Mouse (Mus musculus) G1E (cell line): Measurements from ENCODE around the gene Tinagl1.

Experiments used
- CTCF ChIP-seq: IDR thresholded peaks from 2 replicates; pipeline ENCODE4 v1.5.1; 2012; ENCODE audit warnings: low read depth, low read length, inconsistent platforms, mixed read lengths
- GATA1 ChIP-seq: IDR thresholded peaks from 2 replicates; pipeline ENCODE4 v1.6.1; 2012; ENCODE audit warnings: borderline replicate concordance, low read length, inconsistent platforms, mixed read lengths
- GATA2 ChIP-seq: IDR thresholded peaks from 2 replicates; pipeline ENCODE4 v1.6.1; 2012; ENCODE audit warnings: low read depth, low read length, inconsistent platforms, borderline replicate concordance
- POLR2AphosphoS5 ChIP-seq: IDR thresholded peaks from 2 replicates; pipeline ENCODE4 v1.6.1; 2012; ENCODE audit warnings: low read depth, low read length, inconsistent platforms; ENCODE audit not compliant: insufficient replicate concordance
- TAL1 ChIP-seq: conservative IDR thresholded peaks from 2 replicates; pipeline ENCODE4 v1.6.1; 2012; ENCODE audit warnings: low read depth, low read length, inconsistent platforms, mixed read lengths

DNA sequence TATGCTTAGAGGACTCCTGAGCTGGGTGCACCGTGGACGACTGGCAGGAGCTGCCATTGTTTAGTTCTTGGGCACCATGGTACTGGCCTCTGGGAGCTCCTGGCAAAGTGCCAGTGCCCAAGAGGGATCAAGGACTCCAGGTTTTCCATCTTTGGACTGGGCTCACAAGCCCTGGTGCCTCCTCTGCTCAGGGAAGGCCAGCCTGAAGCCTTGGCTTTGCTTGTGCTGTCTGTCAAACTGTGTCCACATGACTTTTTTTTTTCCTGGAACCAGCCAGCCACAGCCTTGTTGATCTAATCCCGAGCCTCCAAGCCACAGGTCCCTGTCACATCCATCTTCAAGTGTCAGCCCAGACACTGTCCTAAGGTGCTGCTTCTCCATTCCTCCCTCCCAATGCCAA lies 33.1 kb downstream of the Tinagl1 start:
- TF ChIP-seq TAL1 (no peak), CTCF (no peak), GATA1 (no peak), POLR2AphosphoS5 (no peak), GATA2 (no peak)
